Mouse (Mus musculus) Patski (cell line): ENCODE measurements around the gene Vmn1r212. TPM values are rescaled to one million over a fixed set of nuclear protein-coding genes. Genes with fewer than 3 reads are reported as not detected.
"Not testable (repeated sequence)": the region's sequence is repeated elsewhere in the genome, so short reads cannot be mapped to it uniquely, and the experiment has no call there.

Source experiments
- ATAC-seq: fragments of 100-300 bp; one replicate; pipeline ENCODE4 v1.8.0; 2021
- CTCF ChIA-PET: fragments of 350-600 bp; sonication (Branson Sonifier 250); formaldehyde crosslinking; loops from one replicate; lab custom pipeline; 2022; ENCODE audit warnings: inconsistent platforms; lab: Charles Lee
- POLR2A ChIA-PET: fragments of 350-600 bp; sonication (Branson Sonifier 250); formaldehyde crosslinking; loops from one replicate; lab custom pipeline; 2022; ENCODE audit warnings: antibody characterized with exemption, inconsistent platforms; lab: Charles Lee
- DNase-seq: peaks from one replicate; pipeline ENCODE4 v3.0.0-alpha.2; 2011; ENCODE audit warnings: low read depth, low spot score
- H3K27me3 ChIP-seq: fragments of 371-371 bp; one replicate; pipeline ENCODE4 v1.5.1; 2021
- CTCF ChIP-seq: fragments of 100-300 bp; IDR thresholded peaks from one replicate; pipeline ENCODE4 v1.5.1; 2021
- in situ Hi-C: fragments of 300-500 bp; cut with MboI; formaldehyde crosslinking; loops from 3 replicates; pipeline ENCODE4 v1.11.1; 2018; ENCODE audit warnings: low pct_unique_long_range_greater_than_20kb, mixed read lengths
- polyA plus RNA-seq: library from polyadenylated mRNA; unstranded; gene quantifications from one replicate; pipeline ENCODE4 v1.2.3, GENCODE M21; 2021

Vmn1r212 gene
- not detected for polyA plus RNA-seq

DNA sequence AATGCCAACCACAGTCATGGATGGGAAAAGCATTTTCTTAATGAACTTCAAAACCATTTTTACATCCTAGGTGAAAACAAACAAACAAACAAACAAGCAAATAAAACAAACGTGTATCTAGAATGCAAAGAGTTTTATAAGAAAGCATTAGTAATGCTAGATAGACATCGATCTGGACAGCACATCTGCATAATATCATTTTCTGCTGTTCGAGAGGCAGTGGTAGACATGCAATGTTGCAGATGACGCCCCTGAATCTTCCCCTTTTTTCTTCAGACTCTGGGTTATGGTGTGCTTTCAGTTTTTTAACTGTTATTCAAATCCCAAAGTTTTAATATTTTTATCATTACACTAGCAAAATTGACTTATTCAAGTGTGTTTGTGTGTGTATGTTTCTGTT lies at the start of gene Vmn1r212:
TSS of gene Vmn1r212 (minus strand) at position 101 of the 400 bp plus-strand sequence.
- ChIA-PET CTCF (no interaction called here), POLR2A (no interaction called here)
- no peak for TF ChIP-seq CTCF
- ATAC-seq (no peak), DNase-seq (no peak)
- no peaks in the 10 kb centered on the region for H3K27me3 ChIP-seq
- in situ Hi-C loops, result no loop called here

DNA sequence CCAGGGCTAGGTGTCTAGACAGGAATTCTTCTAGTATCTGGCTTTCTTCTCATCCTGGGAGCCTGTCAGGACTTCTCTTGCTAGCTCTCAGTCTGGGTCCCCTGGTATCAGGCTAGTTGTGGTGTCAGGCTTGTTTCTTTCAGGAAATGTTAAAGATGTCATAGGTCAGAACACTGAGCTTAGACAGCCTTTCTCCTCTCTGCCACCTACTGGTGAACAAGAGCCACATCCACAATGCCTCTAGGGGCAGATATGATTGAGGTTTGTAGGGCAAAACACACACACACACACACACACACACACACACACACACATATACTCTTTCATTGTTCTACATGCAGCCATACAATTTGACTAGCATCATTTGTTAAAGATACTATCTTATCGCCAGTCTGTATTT lies 4.7 kb downstream of the Vmn1r212 start:
- ATAC-seq (no peak), DNase-seq (no peak)
- TF ChIP-seq CTCF, result no peak
- POLR2A ChIA-PET, result no interaction called here
- no peaks in the 10 kb centered on the region for H3K27me3 ChIP-seq
- CTCF ChIA-PET, result no interaction called here
- in situ Hi-C loops, result no loop called here

GRCm38 (mm10) chr13:22857461-22857860 lies 26.5 kb downstream of the Vmn1r212 start, which contains the start of gene Vmn1r211:
TSS of gene Vmn1r211 (minus strand) at chr13:22857561.
- H3K27me3 ChIP-seq, result no peaks in the 10 kb centered on the region
- DNase-seq (no peak), ATAC-seq (no peak)
- POLR2A ChIA-PET, result no interaction called here
- in situ Hi-C loops, result no loop called here
- TF ChIP-seq CTCF, result no peak
- CTCF ChIA-PET, result no interaction called here

DNA sequence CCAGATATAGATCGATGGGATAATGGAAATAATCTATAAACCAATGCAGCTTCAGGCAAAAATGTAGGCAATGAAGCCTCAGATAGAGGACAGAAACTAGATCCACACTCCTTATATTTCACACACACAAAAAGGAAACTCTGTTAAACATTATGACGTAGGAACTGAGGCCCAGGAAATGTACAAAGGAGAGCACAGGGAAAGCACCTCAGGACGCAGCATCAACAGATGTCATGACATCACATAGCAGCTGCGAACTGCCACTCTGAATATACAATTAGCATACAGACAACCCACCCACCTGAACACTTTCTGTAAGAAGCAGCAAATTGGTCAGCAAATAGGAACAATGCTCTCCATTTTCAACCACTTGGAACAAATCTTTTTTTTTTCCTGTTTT lies 29.2 kb downstream of the Vmn1r212 start:
- in situ Hi-C loops, result no loop called here
- H3K27me3 ChIP-seq, result no peaks in the 10 kb centered on the region
- CTCF ChIA-PET, result no interaction called here
- DNase-seq, result no peak
- ATAC-seq, result no peak
- no peak for TF ChIP-seq CTCF
- POLR2A ChIA-PET, result no interaction called here

DNA sequence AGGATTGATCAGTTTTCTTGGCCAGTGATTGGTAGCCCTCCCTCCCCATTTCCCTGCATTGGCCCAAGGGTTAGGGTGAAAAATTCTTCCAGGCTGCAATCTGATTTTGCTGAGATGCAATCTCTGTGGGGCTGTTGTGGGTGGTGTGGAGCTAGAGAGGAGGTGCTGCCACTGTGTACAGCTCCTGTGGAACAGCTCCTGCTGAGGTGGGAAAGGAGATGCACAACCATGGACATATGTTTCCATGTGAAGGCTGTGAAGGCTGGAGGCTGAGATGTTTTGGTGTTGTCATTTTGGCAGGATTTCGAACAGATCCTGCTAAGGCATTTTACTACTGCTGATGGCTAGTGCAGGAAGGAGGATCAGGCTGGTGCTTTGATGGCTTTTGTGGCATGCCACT lies 37.2 kb downstream of the Vmn1r212 start:
- no peak for ATAC-seq
- ChIA-PET POLR2A (no interaction called here), CTCF (no interaction called here)
- in situ Hi-C loops, result loop anchor here (25.0 kb wide), 2 partner anchors 109 to 566 kb away; partner anchors contain the start of genes Abt1 and Vmn1r207-ps
- no peak for DNase-seq
- H3K27me3 ChIP-seq, result no peaks in the 10 kb centered on the region
- TF ChIP-seq CTCF, result no peak

DNA sequence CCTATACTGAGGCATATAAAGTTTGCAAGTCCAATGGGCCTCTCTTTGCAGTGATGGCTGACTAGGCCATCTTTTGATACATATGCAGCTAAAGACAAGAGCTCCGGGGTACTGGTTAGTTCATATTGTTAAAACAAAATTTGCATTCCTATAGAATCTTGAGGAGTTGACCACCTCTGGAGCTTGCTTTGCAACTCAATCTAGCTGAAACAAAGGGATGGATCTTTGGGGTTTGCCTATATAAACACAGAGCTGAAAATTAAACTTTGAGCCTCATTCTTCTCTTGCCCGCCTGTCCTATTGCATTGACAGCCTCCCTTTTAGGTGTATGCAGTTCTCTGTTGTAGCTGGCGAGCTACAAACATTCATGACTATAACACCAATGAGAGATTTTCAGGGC lies 39.7 kb downstream of the Vmn1r212 start:
- in situ Hi-C loops, result loop anchor here (25.0 kb wide), 2 partner anchors 107 to 568 kb away; partner anchors contain the start of genes Abt1 and Vmn1r207-ps
- H3K27me3 ChIP-seq, POLR2A ChIA-PET, CTCF ChIA-PET, ATAC-seq, DNase-seq: not testable (repeated sequence)

Other genes starting within 250 kb of the Vmn1r212 start
- not detected for gene Vmn1r207-ps, start 154.6 kb downstream of the Vmn1r212 start, polyA plus RNA-seq
- not detected for gene Vmn1r208, start 106.8 kb downstream of the Vmn1r212 start, polyA plus RNA-seq
- gene Vmn1r209, start 74.5 kb downstream of the Vmn1r212 start, polyA plus RNA-seq, result not detected
- not detected for gene Vmn1r210, start 52.9 kb downstream of the Vmn1r212 start, polyA plus RNA-seq
- gene Vmn1r211, start 26.6 kb downstream of the Vmn1r212 start, polyA plus RNA-seq, result not detected
- gene Vmn1r213, start 123.5 kb upstream of the Vmn1r212 start, polyA plus RNA-seq, result not detected
- not detected for gene Vmn1r214, start 146.2 kb upstream of the Vmn1r212 start, polyA plus RNA-seq
- not detected for gene Vmn1r215, start 183.8 kb upstream of the Vmn1r212 start, polyA plus RNA-seq
- not detected for gene Vmn1r217, start 234.0 kb upstream of the Vmn1r212 start, polyA plus RNA-seq
- not detected for gene Vmn1r218, start 248.9 kb upstream of the Vmn1r212 start, polyA plus RNA-seq